Mouse (Mus musculus) stomach, postnatal 0 days (tissue): ENCODE data around the gene Gdf7.

Source experiments
- CTCF ChIP-seq: IDR thresholded peaks from 2 replicates; pipeline ENCODE4 v1.5.1; 2016; ENCODE audit warnings: antibody characterized with exemption, low read depth, mild to moderate bottlenecking, moderate library complexity
- EP300 ChIP-seq: optimal IDR thresholded peaks from 2 replicates; pipeline ENCODE3; 2016; ENCODE audit warnings: antibody characterized with exemption

DNA sequence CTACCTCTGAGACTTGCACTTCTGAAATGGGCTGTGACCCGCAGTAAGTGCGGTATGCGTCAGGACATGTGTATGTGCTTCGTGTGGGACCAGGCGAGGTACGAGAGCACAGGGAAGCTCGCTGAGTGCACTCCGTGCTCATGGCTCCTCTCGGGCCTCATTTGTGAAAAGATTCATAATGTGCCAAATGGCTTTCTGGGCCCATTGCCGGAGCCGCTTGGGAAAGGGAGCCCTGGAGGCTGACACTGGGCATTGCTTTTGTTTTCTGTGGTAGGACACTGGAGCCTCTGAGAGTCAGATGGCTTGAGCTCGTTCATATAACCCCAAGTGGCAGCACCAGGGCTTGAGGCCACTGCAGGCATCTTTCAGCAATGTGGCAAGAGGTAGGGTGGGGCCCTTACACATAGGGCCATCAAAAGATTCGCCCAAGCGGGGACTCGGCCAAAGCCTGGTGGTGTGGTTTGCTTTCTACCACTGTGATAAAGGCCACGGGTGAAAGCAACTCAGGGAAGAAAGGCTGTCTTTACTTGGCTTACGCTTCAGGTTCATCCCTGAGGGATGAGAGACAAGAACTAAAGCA lies 24.3 kb upstream of the Gdf7 start:
- TF ChIP-seq CTCF (no peak), EP300 (no peak)
